Mouse (Mus musculus) midbrain, embryonic 13.5 days (tissue): ENCODE data around the gene Cmip. TPM values are rescaled to one million over a fixed set of nuclear protein-coding genes. Genes with fewer than 3 reads are reported as not detected.
A peak's percentile ranks its signal among the peaks of the same experiment; 100 is the strongest.

Experiments
- ATAC-seq: fragments of 200-750 bp; cut with Nextera tagmentation; 2 replicates; pipeline ENCODE4 v1.8.0; 2017; ENCODE audit warnings: mild to moderate bottlenecking, moderate TSS enrichment, moderate library complexity
- H3K27ac ChIP-seq: fragments of 300-500 bp; sonication (generic); 2 replicates; pipeline ENCODE4 v1.5.1; 2015; ENCODE audit warnings: inconsistent platforms, mild to moderate bottlenecking, moderate library complexity
- H3K27me3 ChIP-seq: fragments of 300-500 bp; sonication (generic); 2 replicates; pipeline ENCODE4 v1.6.1; 2015; ENCODE audit warnings: mild to moderate bottlenecking, inconsistent platforms
- H3K36me3 ChIP-seq: fragments of 300-500 bp; sonication (generic); 2 replicates; pipeline ENCODE4 v1.6.1; 2015; ENCODE audit warnings: mild to moderate bottlenecking, inconsistent platforms
- H3K4me1 ChIP-seq: fragments of 300-500 bp; sonication (generic); replicated peaks from 2 replicates; pipeline ENCODE4 v1.6.1; 2015; ENCODE audit warnings: inconsistent platforms
- H3K4me2 ChIP-seq: fragments of 300-500 bp; sonication (generic); replicated peaks from 2 replicates; pipeline ENCODE4 v1.6.1; 2015; ENCODE audit warnings: moderate library complexity, mild to moderate bottlenecking, inconsistent platforms
- H3K4me3 ChIP-seq: fragments of 300-500 bp; sonication (generic); replicated peaks from 2 replicates; pipeline ENCODE4 v1.5.1; 2015; ENCODE audit warnings: mild to moderate bottlenecking, inconsistent platforms
- H3K9ac ChIP-seq: fragments of 300-500 bp; sonication (generic); replicated peaks from 2 replicates; pipeline ENCODE4 v1.6.1; 2015; ENCODE audit warnings: mild to moderate bottlenecking, inconsistent platforms
- H3K9me3 ChIP-seq: fragments of 300-500 bp; sonication (generic); 2 replicates; pipeline ENCODE4 v1.6.1; 2016; ENCODE audit warnings: mild to moderate bottlenecking, inconsistent platforms
- WGBS: fragments of 180-500 bp; shearing (Covaris S2); methylation state at CpG from one replicate; pipeline ENCODE4 v1.1.7; 2015; 5-methylcytosine and 5-hydroxymethylcytosine counted together
- polyA plus RNA-seq: library from polyadenylated mRNA; unstranded; fragments of >200 nt; fragmentation: Nextera tagmentation; extraction: Ambion mirVana; gene quantifications from 2 replicates; pipeline ENCODE4 v1.2.1, GENCODE M21; 2015

Cmip gene
- polyA plus RNA-seq, 1 experiment from 2014 or later, result 65.3 TPM

- no peak overlapping the region for H3K9ac ChIP-seq
- H3K9me3 ChIP-seq, result no peaks in the 10 kb centered on the region
- H3K27ac ChIP-seq, result peak overlapping the region; percentile 71
- WGBS, result 59% methylated on average over 15 of the region's 15 CpGs
- no peak overlapping the region for H3K4me2 ChIP-seq
- peaks cover 74% of the 10 kb centered on the region for H3K36me3 ChIP-seq
- ATAC-seq, result 0 out of 2 replicates have a peak, but pooled peaks have one; percentile 59
- H3K4me3 ChIP-seq, result no peak overlapping the region
- peaks cover 30% of the 10 kb centered on the region for H3K4me1 ChIP-seq
- no peaks in the 10 kb centered on the region for H3K27me3 ChIP-seq
Measured at GRCm38 (mm10) chr8:117446344-117446997, 189.6 kb downstream of the Cmip start.

GRCm38 (mm10) chr8:117451072-117451471, 194.2 kb downstream of the Cmip start:
- Histone ChIP-seq H3K4me1 (peaks cover 17% of the 10 kb centered on the region), H3K36me3 (peaks cover 95% of the 10 kb centered on the region), H3K9ac (no peak overlapping the region), H3K4me2 (no peak overlapping the region), H3K27me3 (no peaks in the 10 kb centered on the region), H3K27ac (peak overlapping the region; percentile 55), H3K9me3 (no peaks in the 10 kb centered on the region), H3K4me3 (no peak overlapping the region)
- 75% methylated on average over 9 of the region's 9 CpGs for WGBS
- ATAC-seq, result no peak

GRCm38 (mm10) chr8:117453974-117454373, 197.1 kb downstream of the Cmip start:
- Histone ChIP-seq H3K36me3 (peaks cover 92% of the 10 kb centered on the region), H3K27me3 (no peaks in the 10 kb centered on the region), H3K27ac (peak overlapping the region; percentile 64; the same call in 1 of the 2 replicates), H3K4me3 (no peak overlapping the region), H3K4me2 (no peak overlapping the region), H3K9ac (no peak overlapping the region), H3K9me3 (no peaks in the 10 kb centered on the region), H3K4me1 (peaks cover 14% of the 10 kb centered on the region; the same call in 1 of the 2 replicates)
- no peak for ATAC-seq
- 77% methylated on average over 6 of the region's 6 CpGs for WGBS

GRCm38 (mm10) chr8:117454516-117455116, 197.8 kb downstream of the Cmip start:
- no peak for ATAC-seq
- H3K4me3 ChIP-seq, result no peak overlapping the region
- H3K9ac ChIP-seq, result no peak overlapping the region
- no peaks in the 10 kb centered on the region for H3K9me3 ChIP-seq
- H3K27me3 ChIP-seq, result no peaks in the 10 kb centered on the region
- no peak overlapping the region for H3K4me2 ChIP-seq
- WGBS, result 96% methylated on average over 14 of the region's 14 CpGs
- peak overlapping the region; percentile 64; the same call in 1 of the 2 replicates for H3K27ac ChIP-seq
- peaks cover 14% of the 10 kb centered on the region for H3K4me1 ChIP-seq
- peaks cover 90% of the 10 kb centered on the region for H3K36me3 ChIP-seq

- Histone ChIP-seq H3K9me3 (no peaks in the 10 kb centered on the region), H3K4me3 (no peak overlapping the region), H3K4me2 (no peak overlapping the region), H3K27ac (no peak overlapping the region), H3K4me1 (peaks cover 6% of the 10 kb centered on the region), H3K36me3 (peaks cover 79% of the 10 kb centered on the region), H3K9ac (no peak overlapping the region), H3K27me3 (no peaks in the 10 kb centered on the region)
- ATAC-seq, result no peak
- WGBS, result 93% methylated on average over 6 of the region's 6 CpGs
Measured at GRCm38 (mm10) chr8:117455701-117456100, 198.8 kb downstream of the Cmip start.

- Histone ChIP-seq H3K9me3 (no peaks in the 10 kb centered on the region), H3K4me2 (no peak overlapping the region), H3K27me3 (no peaks in the 10 kb centered on the region), H3K27ac (0 out of 2 replicates have a peak overlapping the region, but pooled peaks have one; percentile 12), H3K36me3 (peaks cover 64% of the 10 kb centered on the region), H3K4me1 (peaks cover 6% of the 10 kb centered on the region; the same call in 1 of the 2 replicates), H3K9ac (no peak overlapping the region), H3K4me3 (no peak overlapping the region)
- WGBS, result 73% methylated on average over 3 of the region's 5 CpGs
- no peak for ATAC-seq
Measured at GRCm38 (mm10) chr8:117458440-117458839, 201.6 kb downstream of the Cmip start.

GRCm38 (mm10) chr8:117462701-117463284, 205.9 kb downstream of the Cmip start:
- WGBS, result 68% methylated on average over 11 of the region's 11 CpGs
- no peak for ATAC-seq

GRCm38 (mm10) chr8:117464525-117464924, 207.7 kb downstream of the Cmip start:
- Histone ChIP-seq H3K4me1 (peaks cover 4% of the 10 kb centered on the region), H3K4me3 (no peak overlapping the region), H3K9me3 (no peaks in the 10 kb centered on the region), H3K4me2 (no peak overlapping the region), H3K9ac (no peak overlapping the region), H3K27me3 (no peaks in the 10 kb centered on the region), H3K27ac (no peak overlapping the region), H3K36me3 (peaks cover 9% of the 10 kb centered on the region)
- no peak for ATAC-seq
- 96% methylated on average over 6 of the region's 6 CpGs for WGBS

More at GRCm38 (mm10) chr8:117462701-117463284, 205.9 kb downstream of the Cmip start:
- no peak overlapping the region for H3K4me3 ChIP-seq
- peaks cover 22% of the 10 kb centered on the region for H3K36me3 ChIP-seq
- no peak overlapping the region for H3K4me2 ChIP-seq
- H3K4me1 ChIP-seq, result peaks cover 6% of the 10 kb centered on the region; the same call in 1 of the 2 replicates
- H3K9me3 ChIP-seq, result no peaks in the 10 kb centered on the region
- H3K27me3 ChIP-seq, result no peaks in the 10 kb centered on the region
- no peak overlapping the region for H3K9ac ChIP-seq
- peak overlapping the region; percentile 25; the same call in 1 of the 2 replicates for H3K27ac ChIP-seq

- H3K4me2 ChIP-seq, result no peak overlapping the region
- no peak overlapping the region for H3K4me3 ChIP-seq
- H3K9ac ChIP-seq, result no peak overlapping the region
- no peak overlapping the region for H3K27ac ChIP-seq
- no peaks in the 10 kb centered on the region for H3K27me3 ChIP-seq
- peaks cover 9% of the 10 kb centered on the region for H3K36me3 ChIP-seq
- H3K4me1 ChIP-seq, result peaks cover 12% of the 10 kb centered on the region
- 39% methylated on average over 5 of the region's 5 CpGs for WGBS
- no peaks in the 10 kb centered on the region for H3K9me3 ChIP-seq
- ATAC-seq, result peak; percentile 65
Measured at GRCm38 (mm10) chr8:117465250-117465649, 208.4 kb downstream of the Cmip start.

GRCm38 (mm10) chr8:117467466-117467865, 210.6 kb downstream of the Cmip start:
- no peak for ATAC-seq
- 91% methylated on average over 10 of the region's 10 CpGs for WGBS
- Histone ChIP-seq H3K9ac (no peak overlapping the region), H3K4me2 (no peak overlapping the region), H3K27ac (no peak overlapping the region), H3K4me3 (no peak overlapping the region), H3K27me3 (no peaks in the 10 kb centered on the region), H3K9me3 (no peaks in the 10 kb centered on the region), H3K36me3 (no peaks in the 10 kb centered on the region), H3K4me1 (peaks cover 22% of the 10 kb centered on the region)

- peak overlapping the region; percentile 25 for H3K4me3 ChIP-seq
- ATAC-seq, result peak; percentile 64; the same call in 1 of the 2 replicates
- no peaks in the 10 kb centered on the region for H3K9me3 ChIP-seq
- peaks cover 18% of the 10 kb centered on the region for H3K4me1 ChIP-seq
- peak overlapping the region; percentile 57 for H3K4me2 ChIP-seq
- H3K36me3 ChIP-seq, result no peaks in the 10 kb centered on the region
- H3K27ac ChIP-seq, result peak overlapping the region; percentile 92
- WGBS, result 24% methylated on average over 16 of the region's 16 CpGs
- H3K27me3 ChIP-seq, result no peaks in the 10 kb centered on the region
- H3K9ac ChIP-seq, result peak overlapping the region; percentile 52; the same call in 1 of the 2 replicates
Measured at GRCm38 (mm10) chr8:117469431-117470341, 212.8 kb downstream of the Cmip start.
